Mouse (Mus musculus) spleen, adult 2 months (tissue): Measurements from ENCODE around the gene Ntrk3.

Experiments used
- CTCF ChIP-seq: fragments of 200-500 bp; IDR thresholded peaks from 2 replicates; pipeline ENCODE4 v1.5.1; 2011; ENCODE audit warnings: mild to moderate bottlenecking, inconsistent platforms; ENCODE audit not compliant: insufficient read depth, insufficient read length, insufficient replicate concordance; ENCODE audit errors: extremely low read depth
- POLR2A ChIP-seq: fragments of 200-500 bp; IDR thresholded peaks from 2 replicates; pipeline ENCODE4 v1.6.1; 2011; ENCODE audit warnings: low read depth, low read length, inconsistent platforms

GRCm38 (mm10) chr7:78555532-78555931, 182.3 kb downstream of the Ntrk3 start:
- TF ChIP-seq CTCF (no peak), POLR2A (no peak)
